Mouse (Mus musculus): ENCODE measurements around the gene Eef1b2.

Gene Eef1b2

DNA sequence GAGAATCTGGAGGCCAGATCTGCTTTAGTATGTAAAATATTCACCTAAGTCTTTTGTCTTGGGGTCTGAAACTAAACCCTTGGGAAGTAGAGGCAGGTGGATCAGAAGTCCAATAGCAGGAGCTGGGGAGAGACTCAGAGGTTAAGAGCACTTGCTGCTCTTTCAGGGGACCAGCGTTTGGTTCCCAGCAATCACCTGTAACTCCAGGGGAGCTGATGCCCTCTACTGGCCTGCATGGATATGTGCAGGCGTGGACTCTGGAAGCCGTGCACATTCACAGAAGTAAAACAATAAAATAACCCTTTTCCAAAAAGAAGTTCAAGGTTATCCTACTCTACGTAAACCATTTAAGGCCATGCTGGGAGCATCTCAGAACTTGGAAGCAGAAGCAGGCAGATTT, 42.7 kb downstream of the Eef1b2 start:
- in situ Hi-C loops (cut with MboI; ENCODE audit: low pct_unique_long_range_greater_than_20kb in 1 of 2, low sequenced_read_pairs in 2 of 2, unreplicated experiment in 1 of 2): loop anchor here (5.0 kb wide), 1 partner anchor 37 kb away; no protein-coding TSS in a partner anchor

DNA sequence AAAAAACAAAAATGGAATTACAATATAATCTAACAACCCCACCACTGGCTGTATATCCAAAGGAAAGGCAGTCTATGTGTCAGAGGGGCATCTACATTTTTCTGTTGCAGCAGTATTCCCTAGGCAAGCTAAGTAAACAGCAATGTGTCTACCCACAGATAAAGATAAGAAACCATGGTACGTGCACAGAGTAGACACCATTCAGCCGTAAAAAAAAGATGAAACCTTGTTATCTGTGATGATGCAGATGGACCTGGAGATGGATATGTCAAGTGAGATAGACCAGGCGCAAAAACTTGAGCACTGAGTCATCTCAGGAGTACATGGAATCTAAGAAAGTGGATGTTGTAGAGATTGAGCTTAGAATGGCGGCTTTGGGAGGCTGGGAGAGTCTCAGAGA, 48.4 kb downstream of the Eef1b2 start:
- in situ Hi-C loops (cut with MboI; ENCODE audit: low pct_unique_long_range_greater_than_20kb in 1 of 2, low sequenced_read_pairs in 2 of 2, unreplicated experiment in 1 of 2): no loop called here

DNA sequence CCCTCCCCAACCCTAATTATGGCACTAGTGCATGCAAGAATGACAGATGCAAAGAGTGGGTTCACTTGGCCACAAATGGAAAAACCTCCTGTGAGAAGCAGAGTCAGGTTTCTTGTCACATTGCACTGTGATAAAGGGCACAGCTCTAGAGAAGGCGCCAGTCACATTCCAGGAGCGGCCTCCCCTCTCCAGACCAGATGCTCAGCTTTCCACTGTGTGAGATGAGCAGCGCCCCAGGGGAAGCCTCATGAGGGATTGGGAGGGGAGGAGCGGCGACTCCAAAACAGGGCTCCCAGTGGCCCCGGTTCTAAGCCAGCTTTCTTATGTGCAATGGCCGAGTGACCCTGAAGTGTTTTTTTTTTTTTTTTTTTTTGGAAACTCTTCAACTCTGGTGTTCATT, 49.3 kb downstream of the Eef1b2 start:
- in situ Hi-C loops (cut with MboI; ENCODE audit: low pct_unique_long_range_greater_than_20kb in 1 of 2, low sequenced_read_pairs in 2 of 2, unreplicated experiment in 1 of 2): no loop called here

DNA sequence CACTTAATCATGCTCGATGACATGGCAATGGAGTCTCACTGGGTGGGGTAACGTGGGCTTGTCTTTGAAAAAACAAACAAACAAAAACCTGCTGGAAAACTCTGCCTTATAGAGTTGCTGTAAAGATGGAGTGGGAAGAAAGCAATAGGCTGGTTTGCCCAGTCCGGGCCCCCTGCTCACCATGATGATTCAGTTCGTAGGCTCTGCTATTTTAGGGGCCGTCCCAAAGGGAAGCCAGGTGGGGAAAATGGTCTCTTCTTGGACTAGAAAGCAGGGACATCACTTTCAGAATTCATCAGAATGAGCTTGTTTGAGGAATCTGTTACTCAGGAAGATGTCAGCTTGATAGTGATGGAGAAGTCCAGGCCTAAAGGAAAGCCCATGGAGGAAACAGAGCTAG, 50.6 kb downstream of the Eef1b2 start:
- in situ Hi-C loops (cut with MboI; ENCODE audit: low pct_unique_long_range_greater_than_20kb in 1 of 2, low sequenced_read_pairs in 2 of 2, unreplicated experiment in 1 of 2): no loop called here
